Mouse (Mus musculus) erythroblast, embryonic 14.5 days (primary cell): ENCODE measurements around the gene Umad1.

Experiments used
- GATA1 ChIP-seq: IDR thresholded peaks from 2 replicates; pipeline ENCODE4 v1.6.1; 2012; ENCODE audit warnings: low read length, inconsistent platforms, mixed read lengths
- TAL1 ChIP-seq: IDR thresholded peaks from 3 replicates; pipeline ENCODE4 v1.6.1; 2012; ENCODE audit warnings: low read length, inconsistent platforms, mixed read lengths

GRCm38 (mm10) chr6:8495827-8496222 lies 236.7 kb downstream of the Umad1 start:
- TF ChIP-seq TAL1 (no peak), GATA1 (no peak)
